Mouse (Mus musculus) intestine, embryonic 14.5 days (tissue): ENCODE measurements around the gene Pde10a. TPM values are rescaled to one million over a fixed set of nuclear protein-coding genes. Genes with fewer than 3 reads are reported as not detected.

ENCODE experiments used
- ATAC-seq: fragments of 200-750 bp; cut with Nextera tagmentation; replicated peaks from 2 replicates; pipeline ENCODE4 v1.8.0; 2017; ENCODE audit warnings: low read depth, moderate number of reproducible peaks, moderate TSS enrichment, moderate library complexity; ENCODE audit not compliant: low FRiP score, low TSS enrichment
- DNase-seq: peaks from one replicate; pipeline ENCODE4 v3.0.0-alpha.2; 2018; ENCODE audit warnings: low spot score
- H3K27ac ChIP-seq: fragments of 300-500 bp; sonication (generic); 2 replicates; pipeline ENCODE4 v1.5.1; 2014; ENCODE audit warnings: low read depth, mild to moderate bottlenecking, control low read depth
- H3K27me3 ChIP-seq: fragments of 300-500 bp; sonication (generic); replicated peaks from 2 replicates; pipeline ENCODE4 v1.6.1; 2014; ENCODE audit warnings: low read length, control low read depth; ENCODE audit not compliant: control insufficient read depth, insufficient read depth
- H3K36me3 ChIP-seq: fragments of 300-500 bp; sonication (generic); 2 replicates; pipeline ENCODE4 v1.6.1; 2014; ENCODE audit warnings: low read length, control low read depth; ENCODE audit not compliant: control insufficient read depth, insufficient read depth
- H3K4me1 ChIP-seq: fragments of 300-500 bp; sonication (generic); replicated peaks from 2 replicates; pipeline ENCODE4 v1.6.1; 2014; ENCODE audit warnings: low read length, control low read depth, mixed read lengths; ENCODE audit not compliant: control insufficient read depth, insufficient read depth
- H3K4me2 ChIP-seq: fragments of 300-500 bp; sonication (generic); 2 replicates; pipeline ENCODE4 v1.6.1; 2014; ENCODE audit warnings: low read length
- H3K4me3 ChIP-seq: fragments of 300-500 bp; sonication (generic); 2 replicates; pipeline ENCODE4 v1.5.1; 2014; ENCODE audit warnings: low read depth, low read length, control low read depth, mixed read lengths
- H3K9ac ChIP-seq: fragments of 300-500 bp; sonication (generic); 2 replicates; pipeline ENCODE4 v1.6.1; 2014; ENCODE audit warnings: mild to moderate bottlenecking, low read length
- H3K9me3 ChIP-seq: fragments of 300-500 bp; sonication (generic); 2 replicates; pipeline ENCODE4 v1.6.1; 2016; ENCODE audit warnings: low read length, control low read depth; ENCODE audit not compliant: control insufficient read depth
- WGBS: fragments of 180-500 bp; shearing (Covaris S2); extraction: QIAGEN DNeasy Blood & Tissue Kit; methylation state at CpG from one replicate; pipeline ENCODE4 v1.1.7; 2014; 5-methylcytosine and 5-hydroxymethylcytosine counted together
- polyA plus RNA-seq: library from polyadenylated mRNA; unstranded; fragments of >200 nt; fragmentation: Nextera tagmentation; extraction: Ambion mirVana; gene quantifications from 2 replicates; pipeline ENCODE4 v1.2.1, GENCODE M21; 2014

The Pde10a gene
- polyA plus RNA-seq, 1 experiment from 2014 or later = 1.4 TPM

- no peak for DNase-seq
- peaks cover 9% of the 10 kb centered on the region; the same call in 1 of the 2 replicates for H3K4me1 ChIP-seq
- no peak overlapping the region for H3K27ac ChIP-seq
- H3K36me3 ChIP-seq = no peaks in the 10 kb centered on the region
- H3K9me3 ChIP-seq = no peaks in the 10 kb centered on the region
- H3K4me3 ChIP-seq = no peak overlapping the region
- no peaks in the 10 kb centered on the region for H3K27me3 ChIP-seq
- ATAC-seq = no peak
- WGBS = 85% methylated on average over 7 of the region's 7 CpGs
- H3K9ac ChIP-seq = no peak overlapping the region
- no peak overlapping the region for H3K4me2 ChIP-seq
Observed at GRCm38 (mm10) chr17:8871396-8871795, 346.2 kb downstream of the Pde10a start.

GRCm38 (mm10) chr17:8871997-8872593 lies 346.9 kb downstream of the Pde10a start:
- H3K4me2 ChIP-seq = peak overlapping the region; percentile 30
- H3K9me3 ChIP-seq = no peaks in the 10 kb centered on the region
- H3K36me3 ChIP-seq = no peaks in the 10 kb centered on the region
- WGBS = 21% methylated on average over 12 of the region's 12 CpGs
- no peak overlapping the region for H3K9ac ChIP-seq
- H3K27me3 ChIP-seq = no peaks in the 10 kb centered on the region
- DNase-seq = no peak
- ATAC-seq = peak; percentile 69; the same call in 1 of the 2 replicates
- no peak overlapping the region for H3K27ac ChIP-seq
- no peak overlapping the region for H3K4me3 ChIP-seq
- peaks cover 9% of the 10 kb centered on the region; the same call in 1 of the 2 replicates for H3K4me1 ChIP-seq

- 47% methylated on average over 8 of the region's 8 CpGs for WGBS
- no peak overlapping the region for H3K27ac ChIP-seq
Observed at GRCm38 (mm10) chr17:8872611-8873010, 347.4 kb downstream of the Pde10a start.

GRCm38 (mm10) chr17:8878056-8878455 lies 352.9 kb downstream of the Pde10a start:
- 77% methylated on average over 1 of the region's 1 CpGs for WGBS
- DNase-seq = no peak
- Histone ChIP-seq H3K4me2 (no peak overlapping the region), H3K4me1 (no peaks in the 10 kb centered on the region), H3K27ac (no peak overlapping the region), H3K36me3 (no peaks in the 10 kb centered on the region), H3K27me3 (no peaks in the 10 kb centered on the region), H3K9ac (no peak overlapping the region), H3K9me3 (no peaks in the 10 kb centered on the region), H3K4me3 (no peak overlapping the region)
- no peak for ATAC-seq

More at GRCm38 (mm10) chr17:8872611-8873010, 347.4 kb downstream of the Pde10a start:
- H3K4me1 ChIP-seq = peaks cover 9% of the 10 kb centered on the region; the same call in 1 of the 2 replicates
- H3K27me3 ChIP-seq = no peaks in the 10 kb centered on the region
- H3K4me2 ChIP-seq = peak overlapping the region; percentile 30
- no peaks in the 10 kb centered on the region for H3K9me3 ChIP-seq
- H3K36me3 ChIP-seq = no peaks in the 10 kb centered on the region
- no peak overlapping the region for H3K9ac ChIP-seq
- ATAC-seq (no peak), DNase-seq (no peak)
- H3K4me3 ChIP-seq = no peak overlapping the region

- no peak overlapping the region for H3K4me3 ChIP-seq
- no peaks in the 10 kb centered on the region for H3K9me3 ChIP-seq
- WGBS = 87% methylated on average over 6 of the region's 6 CpGs
- no peak overlapping the region for H3K27ac ChIP-seq
- no peak for ATAC-seq
- no peaks in the 10 kb centered on the region for H3K4me1 ChIP-seq
- no peaks in the 10 kb centered on the region for H3K36me3 ChIP-seq
- H3K4me2 ChIP-seq = no peak overlapping the region
- no peak for DNase-seq
- no peak overlapping the region for H3K9ac ChIP-seq
- H3K27me3 ChIP-seq = no peaks in the 10 kb centered on the region
Observed at GRCm38 (mm10) chr17:8881711-8882110, 356.5 kb downstream of the Pde10a start.

- Histone ChIP-seq H3K4me3 (no peak overlapping the region), H3K4me2 (no peak overlapping the region), H3K27me3 (no peaks in the 10 kb centered on the region), H3K4me1 (no peaks in the 10 kb centered on the region), H3K9me3 (no peaks in the 10 kb centered on the region), H3K27ac (no peak overlapping the region), H3K36me3 (no peaks in the 10 kb centered on the region), H3K9ac (no peak overlapping the region)
- no peak for DNase-seq
- 83% methylated on average over 5 of the region's 5 CpGs for WGBS
- ATAC-seq = no peak
Observed at GRCm38 (mm10) chr17:8884691-8885090, 359.5 kb downstream of the Pde10a start.

GRCm38 (mm10) chr17:8885830-8886229 lies 360.7 kb downstream of the Pde10a start:
- ATAC-seq = no peak
- H3K9ac ChIP-seq = no peak overlapping the region
- H3K4me1 ChIP-seq = no peaks in the 10 kb centered on the region
- H3K9me3 ChIP-seq = no peaks in the 10 kb centered on the region
- 92% methylated on average over 6 of the region's 6 CpGs for WGBS
- no peak overlapping the region for H3K27ac ChIP-seq
- no peak for DNase-seq
- no peak overlapping the region for H3K4me2 ChIP-seq
- H3K36me3 ChIP-seq = no peaks in the 10 kb centered on the region
- H3K4me3 ChIP-seq = no peak overlapping the region
- no peaks in the 10 kb centered on the region for H3K27me3 ChIP-seq

GRCm38 (mm10) chr17:8888105-8888504 lies 362.9 kb downstream of the Pde10a start:
- H3K4me3 ChIP-seq = no peak overlapping the region
- H3K4me2 ChIP-seq = no peak overlapping the region
- H3K4me1 ChIP-seq = peaks cover 2% of the 10 kb centered on the region; the same call in 1 of the 2 replicates
- H3K9ac ChIP-seq = no peak overlapping the region
- no peaks in the 10 kb centered on the region for H3K36me3 ChIP-seq
- no peaks in the 10 kb centered on the region for H3K27me3 ChIP-seq
- no peaks in the 10 kb centered on the region for H3K9me3 ChIP-seq
- DNase-seq = no peak
- no peak overlapping the region for H3K27ac ChIP-seq
- ATAC-seq = no peak
- WGBS = 65% methylated on average over 9 of the region's 9 CpGs

- Histone ChIP-seq H3K4me2 (no peak overlapping the region), H3K4me3 (no peak overlapping the region), H3K36me3 (no peaks in the 10 kb centered on the region), H3K9me3 (no peaks in the 10 kb centered on the region), H3K9ac (no peak overlapping the region), H3K27ac (no peak overlapping the region), H3K27me3 (no peaks in the 10 kb centered on the region), H3K4me1 (peaks cover 3% of the 10 kb centered on the region; the same call in 1 of the 2 replicates)
- WGBS = 86% methylated on average over 5 of the region's 5 CpGs
- ATAC-seq (no peak), DNase-seq (no peak)
Observed at GRCm38 (mm10) chr17:8888639-8889038, 363.5 kb downstream of the Pde10a start.
